Mouse (Mus musculus): ENCODE results near the gene Tnfrsf1b. TPM values are rescaled to one million over a fixed set of nuclear protein-coding genes. Genes with fewer than 3 reads are reported as not detected.

Gene Tnfrsf1b
- total RNA-seq, 2 experiments from 2014 or later: 2.4 to 2.9 TPM

DNA sequence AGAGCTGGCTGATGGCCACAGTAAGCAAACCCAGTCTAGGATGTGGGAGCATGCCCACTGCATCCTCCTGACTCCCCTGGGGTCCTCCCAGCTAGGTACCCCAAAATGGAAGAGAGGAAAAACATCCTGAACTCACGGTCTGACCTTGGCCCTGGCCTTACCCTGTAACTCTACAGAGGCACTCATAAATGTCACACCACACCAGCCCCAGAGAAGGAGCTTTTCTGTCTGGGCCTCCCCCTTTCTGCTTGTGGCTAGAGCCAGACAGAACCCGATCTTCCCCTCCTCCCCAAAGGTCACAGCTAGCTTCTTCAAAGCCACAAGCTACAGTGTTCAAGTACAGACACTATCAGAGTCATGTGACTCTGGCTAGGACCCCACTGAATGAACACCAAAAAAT is 25.3 kb downstream of the Tnfrsf1b start:
- DNase-seq: no peak
- intact Hi-C loops (cut with DNase I): no loop called here

- no peak for DNase-seq
- intact Hi-C loops (cut with DNase I): no loop called here
Observed at GRCm38 (mm10) chr4:145220001-145220400, 26.7 kb downstream of the Tnfrsf1b start.

- intact Hi-C loops (cut with DNase I): no loop called here
- no peak for DNase-seq
Observed at GRCm38 (mm10) chr4:145219240-145219985, 27.3 kb downstream of the Tnfrsf1b start.

DNA sequence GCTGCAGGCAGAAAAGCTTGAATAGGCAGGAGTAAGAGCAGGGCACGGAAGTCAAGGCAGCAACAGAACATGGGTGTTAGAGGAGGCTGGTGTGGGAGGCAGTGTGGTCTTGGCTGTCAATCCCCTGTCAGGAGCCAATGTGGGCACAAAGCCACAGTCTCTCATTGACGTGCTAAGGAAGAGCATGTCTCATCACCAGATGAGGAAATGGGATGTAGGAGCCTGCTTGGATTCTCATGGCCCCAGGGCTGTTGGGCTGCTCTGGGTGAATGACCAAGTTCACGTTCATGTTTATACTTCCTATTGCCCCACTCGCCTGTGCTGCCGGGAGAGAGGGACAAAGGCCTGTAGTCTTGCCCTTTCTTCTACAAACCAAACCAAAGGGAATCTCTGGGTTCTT is 28.8 kb downstream of the Tnfrsf1b start:
- DNase-seq: peak; percentile 13
- intact Hi-C loops (cut with DNase I): loop anchor here (2.0 kb wide), 1 partner anchor 65 kb away; no protein-coding TSS in a partner anchor

GRCm38 (mm10) chr4:145217046-145217445 is 29.6 kb downstream of the Tnfrsf1b start:
- intact Hi-C loops (cut with DNase I): loop anchor here (2.0 kb wide), 1 partner anchor 66 kb away; no protein-coding TSS in a partner anchor
- no peak for DNase-seq

DNA sequence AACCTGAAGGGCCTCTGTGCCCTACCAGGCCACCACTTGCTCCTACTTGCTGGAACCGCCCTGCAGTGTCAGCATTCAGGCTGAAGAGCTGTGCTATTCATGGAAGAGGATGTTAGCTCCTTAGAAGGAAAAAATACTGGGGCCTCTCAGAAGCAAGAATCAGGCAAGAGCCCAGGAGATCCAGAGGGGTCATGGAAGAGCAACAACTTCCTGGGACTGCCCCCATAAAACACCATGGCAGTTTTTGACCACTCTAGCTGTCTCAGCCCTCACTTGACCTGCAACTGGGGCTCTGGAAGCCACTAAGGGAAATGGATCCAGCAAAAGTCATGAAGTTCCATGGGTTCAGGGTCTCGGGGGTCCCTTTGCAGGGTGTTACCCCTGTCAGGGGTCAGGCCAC is 31.3 kb downstream of the Tnfrsf1b start:
- no peak for DNase-seq
- intact Hi-C loops (cut with DNase I): no loop called here

DNA sequence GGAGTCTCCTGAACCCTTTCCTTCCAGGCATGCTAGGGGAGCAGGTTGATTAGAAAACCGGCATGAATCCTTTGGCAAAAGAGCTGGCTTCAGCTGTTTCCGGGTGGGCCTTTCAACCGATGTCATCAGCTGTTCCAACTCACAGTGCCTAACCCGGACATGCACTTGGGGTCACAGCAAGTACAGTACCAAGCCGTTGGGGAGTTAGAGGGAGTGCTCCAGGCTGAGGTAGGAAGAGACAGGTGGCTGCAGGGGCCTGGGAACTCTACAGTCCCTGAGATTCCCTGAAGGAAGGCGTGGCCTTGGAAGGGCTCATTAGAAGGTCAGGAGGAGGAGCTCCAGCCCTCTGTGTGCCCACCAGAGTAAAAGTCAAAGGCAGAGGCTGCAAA is 31.9 kb downstream of the Tnfrsf1b start:
- intact Hi-C loops (cut with DNase I): no loop called here
- DNase-seq: no peak

- intact Hi-C loops (cut with DNase I): no loop called here
- peak; percentile 92 for DNase-seq
Observed at GRCm38 (mm10) chr4:145213999-145214785, 32.5 kb downstream of the Tnfrsf1b start.

DNA sequence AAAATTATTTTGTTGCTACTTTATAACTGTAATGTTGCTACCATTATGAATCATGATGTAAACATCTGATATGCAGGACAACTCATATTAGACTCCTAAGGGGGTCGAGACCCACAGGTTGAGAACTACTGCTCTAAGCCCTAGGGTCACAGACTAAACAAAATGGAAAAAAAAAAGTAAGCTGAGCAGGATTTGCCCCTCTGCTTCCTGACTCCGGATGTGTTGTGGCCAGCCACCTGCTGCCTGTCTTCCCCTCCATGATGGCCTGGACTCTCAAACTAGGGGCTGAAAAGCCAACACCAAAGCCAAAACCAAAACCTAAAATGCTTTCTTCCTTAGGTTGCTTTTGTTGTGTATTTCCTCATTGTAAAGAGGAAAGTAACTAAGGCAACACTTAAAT is 35.6 kb downstream of the Tnfrsf1b start:
- DNase-seq: no peak
- intact Hi-C loops (cut with DNase I): no loop called here

DNA sequence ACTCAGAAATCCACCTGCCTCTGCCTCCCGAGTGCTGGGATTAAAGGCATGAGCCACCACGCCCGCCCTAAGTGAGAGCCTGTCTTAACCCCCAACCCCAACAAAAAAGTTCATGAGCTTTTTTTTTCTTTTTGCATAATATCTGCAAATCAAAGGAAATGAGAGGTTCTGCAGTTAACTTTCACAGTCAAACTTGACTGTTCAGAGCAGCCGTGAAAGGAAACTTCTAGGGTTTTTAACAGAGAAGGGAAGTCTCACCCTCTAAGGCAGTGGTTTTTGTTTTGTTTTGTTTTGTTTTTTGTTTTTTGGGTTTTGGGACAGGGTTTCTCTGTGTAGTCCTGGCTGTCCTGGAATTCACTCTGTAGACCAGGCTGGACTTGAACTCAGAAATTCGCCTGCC is 36.1 kb downstream of the Tnfrsf1b start:
- no peak for DNase-seq
- intact Hi-C loops (cut with DNase I): no loop called here

- intact Hi-C loops (cut with DNase I): no loop called here
- no peak for DNase-seq
Observed at GRCm38 (mm10) chr4:145209690-145210088, 37.0 kb downstream of the Tnfrsf1b start.

- intact Hi-C loops (cut with DNase I): no loop called here
- no peak for DNase-seq
Observed at GRCm38 (mm10) chr4:145209076-145209689, 37.5 kb downstream of the Tnfrsf1b start.

GRCm38 (mm10) chr4:145207718-145208371 is 38.8 kb downstream of the Tnfrsf1b start:
- DNase-seq: no peak
- intact Hi-C loops (cut with DNase I): no loop called here

DNA sequence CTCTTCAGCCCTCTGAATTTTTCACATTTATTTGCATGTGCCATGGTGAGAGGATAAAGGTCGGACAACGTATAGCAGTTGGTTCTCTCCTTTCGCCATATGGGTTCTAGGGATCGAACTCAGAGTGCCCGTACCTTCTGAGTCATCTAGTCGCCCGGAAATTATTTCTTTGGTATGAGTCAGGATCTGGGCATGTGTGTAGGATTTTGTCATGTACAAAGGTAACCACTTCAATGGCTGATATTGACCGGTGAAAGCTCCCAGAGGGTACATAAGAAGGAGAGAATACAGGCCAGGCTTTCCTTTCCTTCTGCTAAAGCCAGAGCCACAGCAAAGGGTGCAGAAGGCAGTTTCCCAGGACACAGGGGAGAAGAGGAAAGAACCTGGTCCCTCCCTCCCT is 41.9 kb downstream of the Tnfrsf1b start:
- intact Hi-C loops (cut with DNase I): no loop called here

DNA sequence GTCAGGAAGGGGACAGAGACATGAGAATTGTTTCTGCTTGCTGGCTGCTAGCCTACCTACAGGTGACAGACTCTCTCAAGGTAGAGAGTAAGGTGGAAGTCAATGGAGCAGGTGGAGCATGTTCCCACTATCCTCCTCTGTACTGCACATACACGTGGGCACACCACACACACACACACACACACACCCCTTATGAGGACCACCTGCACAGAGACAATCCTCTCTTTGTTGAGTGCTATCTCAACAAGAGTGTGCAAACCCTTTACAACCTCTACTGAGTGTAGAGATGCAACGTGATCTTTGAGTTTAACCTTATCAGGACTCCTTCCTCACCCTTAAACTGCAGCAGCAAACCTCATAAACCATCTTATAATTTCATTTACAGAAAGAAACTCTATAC is 43.4 kb downstream of the Tnfrsf1b start:
- intact Hi-C loops (cut with DNase I): no loop called here
- DNase-seq: no peak

More for the DNA sequence above, 41.9 kb downstream of the Tnfrsf1b start:
- DNase-seq: no peak

- intact Hi-C loops (cut with DNase I): no loop called here
- DNase-seq: no peak
Observed at GRCm38 (mm10) chr4:145201424-145201823, 45.2 kb downstream of the Tnfrsf1b start.

DNA sequence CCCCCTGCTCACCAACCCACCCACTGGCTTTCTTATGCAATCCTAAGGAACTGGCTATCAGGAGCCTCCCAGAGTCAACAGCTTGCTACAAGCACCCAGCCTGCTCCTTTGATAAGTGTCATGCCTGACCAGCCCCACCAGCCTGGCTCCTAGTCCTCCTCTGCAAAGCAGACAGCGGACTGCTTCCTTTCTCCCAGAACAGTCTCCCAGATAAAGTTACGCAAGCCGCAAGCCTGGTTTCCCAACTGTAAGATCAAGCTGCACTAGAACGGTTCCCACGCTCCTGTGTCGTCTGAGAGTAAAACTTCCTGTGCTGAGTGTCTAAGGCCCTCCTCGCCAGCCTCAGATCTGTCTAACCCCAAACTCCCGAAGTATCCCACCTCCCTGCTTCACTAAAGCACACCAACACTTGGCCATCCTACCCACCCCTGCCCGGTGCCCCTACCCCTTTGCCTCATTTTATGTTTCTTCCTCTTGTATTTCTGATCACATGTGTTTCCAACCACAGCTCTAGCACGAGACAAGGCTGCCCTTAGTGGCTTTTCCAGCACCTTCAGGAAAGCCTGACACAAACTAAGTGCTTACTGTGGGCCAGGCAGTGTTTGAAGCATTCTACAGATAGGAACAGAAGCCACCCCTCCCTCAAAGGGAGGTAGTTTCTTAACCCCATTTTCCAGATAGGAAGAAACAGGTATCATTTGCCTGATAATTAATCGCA is 46.5 kb downstream of the Tnfrsf1b start:
- DNase-seq: no peak
- intact Hi-C loops (cut with DNase I): no loop called here

DNA sequence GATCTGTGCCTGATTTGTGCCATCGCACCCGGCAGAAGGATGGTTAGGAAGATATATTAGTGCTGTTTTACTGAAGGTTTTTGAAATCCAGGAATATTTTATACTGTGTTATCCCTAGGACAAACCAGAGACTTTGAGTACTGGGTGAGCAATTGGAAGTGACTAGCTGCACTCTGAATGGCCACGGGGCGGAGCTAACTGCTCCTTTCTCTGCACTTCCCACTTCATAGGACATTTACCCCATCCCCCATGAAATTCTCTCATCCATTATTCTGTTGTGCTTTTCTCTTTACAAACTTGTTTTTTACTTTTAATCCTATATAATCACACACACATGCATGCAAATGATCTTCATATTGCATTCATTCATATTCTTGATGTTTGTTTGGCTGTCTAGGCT is 50.1 kb downstream of the Tnfrsf1b start:
- intact Hi-C loops (cut with DNase I): no loop called here
- no peak for DNase-seq

DNA sequence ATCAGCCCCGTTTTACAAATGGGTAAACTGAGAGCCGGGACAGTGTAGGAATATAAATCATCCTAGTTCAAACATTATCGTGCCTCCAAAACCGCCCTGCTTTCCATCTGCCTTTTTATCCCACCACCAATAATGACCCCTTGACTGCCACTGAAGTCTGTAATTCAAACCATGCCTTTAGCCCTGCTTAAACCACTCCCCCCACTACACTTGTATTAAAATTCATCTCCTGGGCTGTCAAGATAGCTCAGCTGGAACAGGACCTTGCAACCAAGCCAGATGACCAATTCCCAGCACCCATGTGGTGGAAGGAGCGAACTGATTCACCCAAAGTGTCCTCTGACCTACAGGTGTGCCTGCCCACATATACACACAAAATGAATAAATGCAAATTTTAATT is 51.5 kb downstream of the Tnfrsf1b start:
- DNase-seq: no peak
- intact Hi-C loops (cut with DNase I): no loop called here

GRCm38 (mm10) chr4:145194559-145195162 is 52.0 kb downstream of the Tnfrsf1b start, which contains the start of gene Vps13d:
Gene Vps13d, minus strand, starts transcription at chr4:145195005.
- intact Hi-C loops (cut with DNase I): no loop called here
- peak; percentile 94 for DNase-seq

All from left cerebral cortex, postnatal 4 days (tissue).